Mouse (Mus musculus) c-Kit-positive CD71-negative TER-119-negative erythroid progenitor cells, embryonic 14.5 days (primary cell): ENCODE data around the gene Apba3.

Source experiments
- DNase-seq: peaks from one replicate; pipeline ENCODE4 v3.0.0-alpha.2; 2013; ENCODE audit warnings: low read depth

Apba3 gene

GRCm38 (mm10) chr10:81252424-81253419 lies 14.0 kb upstream of the Apba3 start, which contains the start of gene Matk:
Matk (plus strand) TSS chr10:81252935.
- DNase-seq, result no peak

GRCm38 (mm10) chr10:81254886-81255285 lies 11.9 kb upstream of the Apba3 start:
- DNase-seq, result no peak

- DNase-seq, result no peak
Measured at GRCm38 (mm10) chr10:81257158-81258039, 9.4 kb upstream of the Apba3 start.

GRCm38 (mm10) chr10:81259225-81259884 lies 7.4 kb upstream of the Apba3 start:
- no peak for DNase-seq

GRCm38 (mm10) chr10:81261025-81261424 lies 5.7 kb upstream of the Apba3 start:
- no peak for DNase-seq

GRCm38 (mm10) chr10:81265540-81265939 lies 1.2 kb upstream of the Apba3 start:
- DNase-seq, result no peak

- DNase-seq, result peak; percentile 63
Measured at GRCm38 (mm10) chr10:81268056-81268455, 1.3 kb downstream of the Apba3 start.

GRCm38 (mm10) chr10:81268643-81269412 lies 2.1 kb downstream of the Apba3 start:
- no peak for DNase-seq

- DNase-seq, result no peak
Measured at GRCm38 (mm10) chr10:81272356-81272755, 5.6 kb downstream of the Apba3 start.

GRCm38 (mm10) chr10:81273842-81274241 lies 7.1 kb downstream of the Apba3 start:
- no peak for DNase-seq

GRCm38 (mm10) chr10:81277676-81278075 lies 10.9 kb downstream of the Apba3 start:
- DNase-seq, result no peak

- no peak for DNase-seq
Measured at GRCm38 (mm10) chr10:81279496-81279895, 12.7 kb downstream of the Apba3 start.

GRCm38 (mm10) chr10:81284189-81284588 lies 17.4 kb downstream of the Apba3 start:
- DNase-seq, result no peak

GRCm38 (mm10) chr10:81284719-81285118 lies 18.0 kb downstream of the Apba3 start:
- no peak for DNase-seq

GRCm38 (mm10) chr10:81285694-81286450 lies 19.1 kb downstream of the Apba3 start:
- peak; percentile 87 for DNase-seq

GRCm38 (mm10) chr10:81286586-81286985 lies 19.8 kb downstream of the Apba3 start:
- DNase-seq, result no peak

- peak; percentile 78 for DNase-seq
Measured at GRCm38 (mm10) chr10:81287513-81288157, 20.9 kb downstream of the Apba3 start.

- no peak for DNase-seq
Measured at GRCm38 (mm10) chr10:81288601-81289000, 21.8 kb downstream of the Apba3 start.

- peak; percentile 63 for DNase-seq
Measured at GRCm38 (mm10) chr10:81289278-81289677, 22.5 kb downstream of the Apba3 start.

GRCm38 (mm10) chr10:81289811-81290210 lies 23.1 kb downstream of the Apba3 start:
- no peak for DNase-seq
